Mouse (Mus musculus): ENCODE results near the gene Vgll4. TPM values are rescaled to one million over a fixed set of nuclear protein-coding genes. Genes with fewer than 3 reads are reported as not detected.

The Vgll4 gene
- polyA plus RNA-seq, 1 experiment, result 0.35 TPM

DNA sequence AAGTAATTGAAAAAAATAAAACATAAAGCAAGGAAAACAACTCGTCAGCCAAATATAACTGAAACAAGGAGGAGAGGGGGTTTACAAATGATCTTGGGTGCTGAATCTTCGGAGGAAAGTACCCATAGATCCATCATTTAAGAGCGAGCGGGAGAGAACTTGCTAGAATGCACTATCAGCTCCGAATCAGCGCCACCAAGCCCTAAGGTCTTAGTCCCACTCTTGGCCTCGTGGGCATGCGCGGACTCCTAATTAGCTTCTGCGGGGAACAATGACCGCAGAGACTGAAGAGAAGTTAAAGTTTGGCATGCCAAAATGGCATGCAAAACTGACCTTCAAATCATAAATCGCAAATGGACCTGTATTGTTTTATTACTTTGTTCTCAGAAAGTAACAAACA, 2.2 kb downstream of the Vgll4 start:
- Histone ChIP-seq H3K4me1 (ENCODE audit: control insufficient read depth) (peaks cover 15% of the 10 kb centered on the region), H3K4me3 (replicated peaks) (no peak overlapping the region), H3K36me3 (ENCODE audit: control insufficient read depth) (no peaks in the 10 kb centered on the region), H3K9me3 (ENCODE audit: control insufficient read depth, low read length) (peaks cover 4% of the 10 kb centered on the region; the same call in 1 of the 2 replicates), H3K27me3 (ENCODE audit: control insufficient read depth) (peaks cover 54% of the 10 kb centered on the region)
- TF ChIP-seq TAL1 (IDR thresholded peaks at IDR 0.05; ENCODE audit: low read length) (no peak), GATA1 (IDR thresholded peaks at IDR 0.05; ENCODE audit: low read length) (no peak)

DNA sequence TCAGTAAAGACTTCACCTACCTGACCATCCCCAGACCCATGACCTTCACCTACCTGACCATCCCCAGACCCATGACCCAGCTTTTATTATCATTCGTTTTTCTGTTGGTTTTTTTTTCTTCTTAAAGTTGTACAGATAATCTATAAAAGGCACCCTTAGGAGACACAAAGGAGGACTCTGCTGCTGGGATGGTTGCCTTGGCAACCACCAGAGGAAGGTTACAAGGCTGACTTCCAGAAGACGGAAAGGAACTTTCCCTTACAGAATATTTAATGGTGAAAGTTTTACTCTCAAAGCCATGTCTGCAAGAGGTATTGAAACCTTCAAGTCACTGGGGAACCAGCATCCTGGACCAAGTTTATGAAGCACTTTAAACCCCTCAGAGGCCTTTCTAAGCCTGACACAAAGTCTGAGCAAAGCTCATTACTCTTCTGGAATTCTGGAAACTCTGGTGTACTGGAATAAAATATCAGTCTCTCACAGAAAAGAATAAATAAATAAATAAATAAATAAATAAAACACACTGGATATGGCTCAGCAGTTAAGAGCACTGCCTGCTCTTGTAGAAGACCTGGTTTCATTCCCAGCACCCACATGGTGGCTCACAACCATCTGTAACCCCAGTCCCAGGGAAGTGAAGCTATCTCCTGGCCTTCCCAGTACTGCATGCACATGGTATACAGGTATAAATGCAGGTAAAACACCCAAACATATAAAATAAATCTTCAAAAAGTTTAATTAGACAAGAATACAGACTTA, 3.2 kb downstream of the Vgll4 start:
- no peak for TF ChIP-seq TAL1 (IDR thresholded peaks at IDR 0.05; ENCODE audit: low read length)
- no peak for TF ChIP-seq GATA1 (IDR thresholded peaks at IDR 0.05; ENCODE audit: low read length)
- peaks cover 4% of the 10 kb centered on the region; the same call in 1 of the 2 replicates for H3K9me3 ChIP-seq (ENCODE audit: control insufficient read depth, low read length)
- no peak overlapping the region for H3K4me3 ChIP-seq (replicated peaks)
- peaks cover 15% of the 10 kb centered on the region for H3K4me1 ChIP-seq (ENCODE audit: control insufficient read depth)
- H3K36me3 ChIP-seq (ENCODE audit: control insufficient read depth), result no peaks in the 10 kb centered on the region
- peaks cover 53% of the 10 kb centered on the region for H3K27me3 ChIP-seq (ENCODE audit: control insufficient read depth)

DNA sequence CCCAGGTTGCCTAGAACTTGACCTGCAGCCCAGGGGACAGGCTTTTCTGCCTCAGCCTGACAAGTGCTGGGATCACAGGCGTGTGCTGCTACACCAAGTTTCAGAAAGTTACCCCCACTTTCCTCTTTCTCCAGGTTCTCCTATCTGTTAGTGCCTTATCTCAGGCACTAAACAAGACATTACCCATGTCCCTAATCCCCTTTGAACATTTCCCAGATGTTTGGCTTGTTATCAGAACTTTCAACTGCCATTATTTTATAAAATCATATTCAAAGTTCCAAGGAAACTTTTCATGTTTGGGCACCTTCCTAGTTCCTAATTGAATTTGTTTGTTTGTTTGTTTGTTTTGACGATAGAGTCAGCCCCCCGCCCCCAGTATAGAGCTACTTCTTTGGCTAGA, 4.0 kb downstream of the Vgll4 start:
- no peak overlapping the region for H3K4me3 ChIP-seq (replicated peaks)
- H3K27me3 ChIP-seq (ENCODE audit: control insufficient read depth), result peaks cover 50% of the 10 kb centered on the region
- TF ChIP-seq GATA1 (IDR thresholded peaks at IDR 0.05; ENCODE audit: low read length), result no peak
- TF ChIP-seq TAL1 (IDR thresholded peaks at IDR 0.05; ENCODE audit: low read length), result no peak
- no peaks in the 10 kb centered on the region for H3K36me3 ChIP-seq (ENCODE audit: control insufficient read depth)
- peaks cover 15% of the 10 kb centered on the region for H3K4me1 ChIP-seq (ENCODE audit: control insufficient read depth)
- peaks cover 4% of the 10 kb centered on the region; the same call in 1 of the 2 replicates for H3K9me3 ChIP-seq (ENCODE audit: control insufficient read depth, low read length)

DNA sequence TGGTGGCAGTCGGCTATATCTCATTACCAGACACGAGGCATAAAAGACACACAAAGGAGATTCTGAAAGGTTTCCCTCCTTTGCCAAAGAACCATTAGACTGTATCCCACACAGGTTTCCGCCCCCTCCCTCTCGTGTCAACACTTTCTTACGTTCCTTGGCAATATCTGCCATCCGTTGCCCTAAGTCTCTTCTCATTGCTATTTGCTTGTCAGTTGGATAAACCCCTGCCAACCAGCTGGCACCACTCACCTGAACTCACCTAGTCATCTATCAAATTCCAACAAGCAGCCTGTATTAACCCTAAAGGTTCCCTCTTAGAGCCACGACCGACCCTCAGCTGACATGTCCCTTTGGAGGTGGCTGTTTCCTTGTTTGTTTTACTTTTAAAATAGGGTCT, 4.4 kb downstream of the Vgll4 start:
- Histone ChIP-seq H3K27me3 (ENCODE audit: control insufficient read depth) (peaks cover 46% of the 10 kb centered on the region), H3K9me3 (ENCODE audit: control insufficient read depth, low read length) (peaks cover 4% of the 10 kb centered on the region; the same call in 1 of the 2 replicates), H3K4me1 (ENCODE audit: control insufficient read depth) (peaks cover 15% of the 10 kb centered on the region), H3K4me3 (replicated peaks) (no peak overlapping the region), H3K36me3 (ENCODE audit: control insufficient read depth) (no peaks in the 10 kb centered on the region)
- no peak for TF ChIP-seq GATA1 (IDR thresholded peaks at IDR 0.05; ENCODE audit: low read length)
- TF ChIP-seq TAL1 (IDR thresholded peaks at IDR 0.05; ENCODE audit: low read length), result no peak

DNA sequence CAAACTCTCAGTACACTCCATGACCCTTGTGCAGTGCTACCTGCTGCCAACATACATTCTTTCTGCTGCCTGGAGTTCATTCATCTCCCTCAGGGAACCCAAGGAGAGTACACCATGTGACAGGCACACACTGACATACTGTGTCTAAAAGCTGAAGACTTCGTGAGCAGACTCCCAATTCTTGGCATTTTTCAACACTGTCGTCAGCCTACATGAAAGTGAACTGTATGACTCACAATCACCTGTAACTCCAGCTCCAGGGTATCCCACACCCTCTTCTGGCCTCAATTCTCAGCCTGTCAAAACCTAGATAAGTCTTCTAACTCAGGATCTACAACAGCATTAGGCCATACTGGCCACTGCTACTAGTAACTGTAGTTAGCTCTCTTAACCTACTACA, 5.6 kb downstream of the Vgll4 start:
- Histone ChIP-seq H3K4me3 (replicated peaks) (no peak overlapping the region), H3K4me1 (ENCODE audit: control insufficient read depth) (peaks cover 9% of the 10 kb centered on the region), H3K36me3 (ENCODE audit: control insufficient read depth) (no peaks in the 10 kb centered on the region), H3K9me3 (ENCODE audit: control insufficient read depth, low read length) (peaks cover under 1% of the 10 kb centered on the region; the same call in 1 of the 2 replicates), H3K27me3 (ENCODE audit: control insufficient read depth) (peaks cover 35% of the 10 kb centered on the region)
- TF ChIP-seq TAL1 (IDR thresholded peaks at IDR 0.05; ENCODE audit: low read length) (no peak), GATA1 (IDR thresholded peaks at IDR 0.05; ENCODE audit: low read length) (no peak)

DNA sequence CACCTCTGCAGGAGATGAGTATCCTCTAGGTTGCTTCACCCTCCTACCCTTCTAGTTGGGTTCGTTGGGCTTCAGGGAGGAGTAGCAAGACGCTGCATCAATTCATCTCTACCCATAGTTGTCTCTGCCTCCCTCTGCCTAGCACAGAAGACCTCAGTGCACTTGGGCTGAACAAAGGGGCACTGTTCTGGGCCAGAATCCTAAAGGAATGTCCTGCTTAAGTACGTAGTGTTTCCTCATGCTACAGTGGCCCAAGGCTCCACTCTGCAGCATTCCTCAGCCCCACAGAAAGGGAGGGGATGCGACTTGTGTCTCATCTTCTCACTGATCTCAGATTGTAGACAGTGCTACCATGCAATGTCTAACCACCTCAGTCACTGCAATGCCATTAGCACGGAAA, 6.2 kb downstream of the Vgll4 start:
- H3K9me3 ChIP-seq (ENCODE audit: control insufficient read depth, low read length), result no peaks in the 10 kb centered on the region
- no peak overlapping the region for H3K4me3 ChIP-seq (replicated peaks)
- no peak for TF ChIP-seq GATA1 (IDR thresholded peaks at IDR 0.05; ENCODE audit: low read length)
- TF ChIP-seq TAL1 (IDR thresholded peaks at IDR 0.05; ENCODE audit: low read length), result no peak
- H3K4me1 ChIP-seq (ENCODE audit: control insufficient read depth), result peaks cover 3% of the 10 kb centered on the region
- peaks cover 29% of the 10 kb centered on the region for H3K27me3 ChIP-seq (ENCODE audit: control insufficient read depth)
- H3K36me3 ChIP-seq (ENCODE audit: control insufficient read depth), result no peaks in the 10 kb centered on the region

DNA sequence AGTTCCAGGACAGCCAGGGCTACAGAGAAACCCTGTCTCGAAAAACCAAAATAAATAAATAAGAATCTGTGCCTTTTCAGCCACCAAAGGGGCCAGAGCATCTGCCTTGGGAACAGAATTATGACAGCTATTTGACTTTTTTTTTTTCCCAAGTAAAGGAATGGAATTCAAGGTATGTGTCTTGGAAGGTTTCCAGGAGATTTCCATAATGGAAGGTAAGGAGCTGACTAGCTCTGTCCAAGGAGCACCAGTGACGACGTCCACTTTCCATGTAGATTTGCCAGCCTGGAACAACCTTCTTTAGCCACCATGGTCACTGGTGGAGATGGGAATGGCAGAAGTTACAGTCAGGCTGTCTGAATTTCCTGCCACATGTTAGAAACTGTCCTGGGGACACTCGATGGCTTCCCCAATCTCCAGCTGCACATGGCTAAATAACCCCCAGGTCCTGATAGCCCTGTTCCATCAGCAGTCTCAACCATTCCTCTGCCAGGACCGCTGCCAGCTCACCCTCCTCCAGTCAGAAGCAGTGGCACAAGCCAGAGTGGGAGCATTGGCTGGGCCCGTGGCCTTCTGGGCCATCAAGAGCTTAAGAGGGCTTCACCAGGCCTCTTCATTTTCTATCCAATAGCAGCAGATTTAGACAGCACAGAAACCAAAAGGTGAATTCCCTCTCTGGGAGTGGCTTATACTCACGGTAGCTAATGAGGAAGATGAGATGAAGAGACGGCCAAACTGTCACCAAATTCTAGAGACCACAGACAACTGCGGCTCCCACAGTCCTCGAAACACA, 8.3 kb downstream of the Vgll4 start:
- Histone ChIP-seq H3K4me1 (ENCODE audit: control insufficient read depth) (no peaks in the 10 kb centered on the region), H3K4me3 (replicated peaks) (no peak overlapping the region), H3K9me3 (ENCODE audit: control insufficient read depth, low read length) (no peaks in the 10 kb centered on the region), H3K27me3 (ENCODE audit: control insufficient read depth) (peaks cover 9% of the 10 kb centered on the region), H3K36me3 (ENCODE audit: control insufficient read depth) (no peaks in the 10 kb centered on the region)
- no peak for TF ChIP-seq TAL1 (IDR thresholded peaks at IDR 0.05; ENCODE audit: low read length)

DNA sequence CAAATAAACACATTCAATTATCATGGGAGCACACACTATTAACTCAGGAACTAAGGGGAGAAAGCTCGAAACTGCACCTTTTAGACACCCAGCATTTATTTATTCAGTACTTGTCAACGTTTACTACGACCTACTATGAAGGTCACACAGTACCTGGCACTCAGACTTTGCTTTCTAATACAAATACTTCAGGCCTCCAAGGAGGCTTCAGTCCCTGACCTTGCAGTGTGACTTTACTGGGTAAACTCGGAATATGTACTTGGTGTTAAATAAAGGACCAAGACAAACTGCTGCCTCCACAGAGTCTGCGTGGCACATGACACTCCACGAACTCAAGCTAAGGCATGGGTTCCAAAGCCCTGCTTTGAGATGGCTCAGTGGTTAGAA, 10.8 kb downstream of the Vgll4 start:
- Histone ChIP-seq H3K36me3 (ENCODE audit: control insufficient read depth) (no peaks in the 10 kb centered on the region), H3K4me3 (replicated peaks) (no peak overlapping the region), H3K27me3 (ENCODE audit: control insufficient read depth) (no peaks in the 10 kb centered on the region), H3K4me1 (ENCODE audit: control insufficient read depth) (no peaks in the 10 kb centered on the region), H3K9me3 (ENCODE audit: control insufficient read depth, low read length) (no peaks in the 10 kb centered on the region)
- no peak for TF ChIP-seq GATA1 (IDR thresholded peaks at IDR 0.05; ENCODE audit: low read length)
- no peak for TF ChIP-seq TAL1 (IDR thresholded peaks at IDR 0.05; ENCODE audit: low read length)

DNA sequence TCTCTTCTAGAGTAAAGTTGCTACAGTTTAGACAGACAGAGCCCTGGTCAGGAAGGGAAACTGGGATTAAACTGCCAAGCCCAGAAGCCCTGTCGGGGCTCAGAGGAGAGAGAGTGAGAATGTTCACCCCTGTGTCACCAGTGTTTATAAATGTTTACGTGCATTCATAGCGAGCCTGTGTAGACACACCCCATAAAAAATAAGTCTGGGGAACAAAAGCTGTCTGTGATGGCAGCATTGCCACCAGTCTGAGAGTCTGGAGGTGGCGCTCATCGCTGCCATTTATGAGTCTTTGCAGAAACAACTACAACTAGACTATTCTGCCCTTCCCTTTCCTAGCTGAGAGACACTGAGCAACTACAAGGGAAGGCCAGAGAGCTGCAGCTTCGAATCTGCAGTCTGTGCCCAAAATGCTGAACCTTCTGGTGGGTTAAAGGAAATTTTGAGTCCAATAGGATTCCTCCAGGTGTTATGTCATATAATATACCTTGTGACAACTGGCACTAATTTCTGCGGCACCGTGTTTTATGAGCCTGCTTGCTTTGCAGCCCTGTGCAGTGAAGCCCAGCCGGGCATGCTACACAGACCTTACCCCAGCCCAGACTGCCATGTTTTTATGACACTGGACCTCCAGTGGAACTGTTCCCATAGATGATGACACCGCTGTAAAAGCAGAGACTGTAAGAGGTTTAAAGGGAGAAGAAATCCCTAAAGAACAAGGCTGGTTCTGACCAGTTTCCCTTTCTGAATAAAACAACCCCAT, 11.4 kb downstream of the Vgll4 start:
- no peak for TF ChIP-seq GATA1 (IDR thresholded peaks at IDR 0.05; ENCODE audit: low read length)
- no peak for TF ChIP-seq TAL1 (IDR thresholded peaks at IDR 0.05; ENCODE audit: low read length)
- Histone ChIP-seq H3K27me3 (ENCODE audit: control insufficient read depth) (no peaks in the 10 kb centered on the region), H3K36me3 (ENCODE audit: control insufficient read depth) (no peaks in the 10 kb centered on the region), H3K4me1 (ENCODE audit: control insufficient read depth) (no peaks in the 10 kb centered on the region), H3K9me3 (ENCODE audit: control insufficient read depth, low read length) (no peaks in the 10 kb centered on the region), H3K4me3 (replicated peaks) (no peak overlapping the region)

Measured in erythroblast, embryonic 14.5 days (primary cell).